Mouse (Mus musculus) hindbrain, postnatal 0 days (tissue): ENCODE data around the gene Olfr1023. TPM values are rescaled to one million over a fixed set of nuclear protein-coding genes. Genes with fewer than 3 reads are reported as not detected.

Experiments used
- ATAC-seq: fragments of 200-750 bp; cut with Nextera tagmentation; 2 replicates; pipeline ENCODE4 v1.8.0; 2017; ENCODE audit warnings: mild to moderate bottlenecking, moderate TSS enrichment, moderate library complexity
- DNase-seq: peaks from one replicate; pipeline ENCODE4 v3.0.0-alpha.2; 2015; ENCODE audit warnings: low spot score
- H3K27ac ChIP-seq: fragments of 300-500 bp; sonication (generic); 2 replicates; pipeline ENCODE4 v1.5.1; 2014; ENCODE audit warnings: mild to moderate bottlenecking
- H3K27me3 ChIP-seq: fragments of 300-500 bp; sonication (generic); 2 replicates; pipeline ENCODE4 v1.6.1; 2014; ENCODE audit warnings: low read length, mixed read lengths; ENCODE audit not compliant: insufficient read depth
- H3K36me3 ChIP-seq: fragments of 300-500 bp; sonication (generic); 2 replicates; pipeline ENCODE4 v1.6.1; 2014; ENCODE audit warnings: low read length, mixed read lengths; ENCODE audit not compliant: insufficient read depth
- H3K4me1 ChIP-seq: fragments of 300-500 bp; sonication (generic); 2 replicates; pipeline ENCODE4 v1.6.1; 2014; ENCODE audit warnings: antibody characterized with exemption, low read length, mixed read lengths; ENCODE audit not compliant: insufficient read depth
- H3K4me2 ChIP-seq: fragments of 300-500 bp; sonication (generic); 2 replicates; pipeline ENCODE4 v1.6.1; 2014; ENCODE audit warnings: low read depth, mild to moderate bottlenecking, low read length, moderate library complexity, mixed read lengths
- H3K4me3 ChIP-seq: fragments of 300-500 bp; sonication (generic); 2 replicates; pipeline ENCODE4 v1.5.1; 2014; ENCODE audit warnings: low read length
- H3K9ac ChIP-seq: fragments of 300-500 bp; sonication (generic); replicated peaks from 2 replicates; pipeline ENCODE4 v1.6.1; 2014; ENCODE audit warnings: mild to moderate bottlenecking, low read length, moderate library complexity, mixed read lengths
- H3K9me3 ChIP-seq: fragments of 300-500 bp; sonication (generic); 2 replicates; pipeline ENCODE4 v1.6.1; 2016; ENCODE audit warnings: low read length, mixed read lengths
- CTCF ChIP-seq: IDR thresholded peaks from 2 replicates; pipeline ENCODE4 v1.5.1; 2016; ENCODE audit warnings: antibody characterized with exemption, control low read depth, low read depth
- WGBS: fragments of 180-500 bp; shearing (Covaris S2); extraction: QIAGEN DNeasy Blood & Tissue Kit; methylation state at CpG from one replicate; pipeline ENCODE4 v1.1.7; 2014; 5-methylcytosine and 5-hydroxymethylcytosine counted together
- polyA plus RNA-seq: library from polyadenylated mRNA; unstranded; fragments of >200 nt; fragmentation: Nextera tagmentation; extraction: Ambion mirVana; gene quantifications from 2 replicates; pipeline ENCODE4 v1.2.1, GENCODE M21; 2015
- total RNA-seq: library from RNA; depleted of rRNA; stranded (reverse); fragments of >200 nt; gene quantifications from 2 replicates; pipeline ENCODE4 v1.2.3, GENCODE M21; 2014; rRNA removed

Olfr1023 gene
- total RNA-seq (not detected in 2 replicates), polyA plus RNA-seq (not detected in 2 replicates)

DNA sequence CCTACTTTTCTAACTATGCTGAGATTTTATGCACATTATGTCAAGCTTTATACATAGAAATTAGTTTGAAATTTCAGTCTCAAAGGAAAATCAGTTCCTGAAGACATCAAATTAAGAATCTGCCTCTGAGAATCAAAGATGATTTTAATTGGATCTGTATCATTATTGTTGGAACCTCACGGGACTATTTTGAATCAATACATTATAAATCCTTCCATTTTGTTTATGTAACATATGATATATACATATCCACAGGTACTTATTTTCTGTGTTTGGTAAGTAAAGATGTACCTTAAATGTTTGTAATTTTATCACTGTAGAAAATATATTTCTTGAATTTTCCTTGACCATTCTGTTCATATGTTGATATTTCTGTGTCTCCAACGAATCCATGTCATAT, at the start of gene Olfr1023:
Gene Olfr1023 (plus strand): TSS at position 301 of the 400 bp plus-strand sequence.
- no peak within 1 kb of the TSS for H3K4me2 ChIP-seq
- no peak within 1 kb of the TSS for H3K9ac ChIP-seq
- H3K27me3 ChIP-seq, result no peaks in the 10 kb centered on the region
- no peaks in the 10 kb centered on the region for H3K9me3 ChIP-seq
- no peak within 1 kb of the TSS for H3K4me3 ChIP-seq
- H3K36me3 ChIP-seq, result no peaks in the 10 kb centered on the region
- H3K27ac ChIP-seq, result no peak within 1 kb of the TSS
- no peaks in the 10 kb centered on the region for H3K4me1 ChIP-seq
- TF ChIP-seq CTCF, result no peak
- ATAC-seq (no peak), DNase-seq (no peak)
- WGBS, result 74% methylated on average over 2 of the region's 2 CpGs

GRCm38 (mm10) chr2:85845383-85845782, 40.1 kb upstream of the Olfr1023 start, which contains the start of gene Olfr1019:
TSS of gene Olfr1019 (minus strand) at chr2:85845483.
- Histone ChIP-seq H3K9ac (no peak within 1 kb of the TSS), H3K4me2 (no peak within 1 kb of the TSS), H3K4me3 (no peak within 1 kb of the TSS), H3K9me3 (no peaks in the 10 kb centered on the region), H3K36me3 (no peaks in the 10 kb centered on the region), H3K27me3 (no peaks in the 10 kb centered on the region), H3K27ac (no peak within 1 kb of the TSS), H3K4me1 (no peaks in the 10 kb centered on the region)
- TF ChIP-seq CTCF, result no peak
- no peak for ATAC-seq
- no peak for DNase-seq

- no peak within 1 kb of the TSS for H3K4me3 ChIP-seq
- no peaks in the 10 kb centered on the region for H3K27me3 ChIP-seq
- H3K4me2 ChIP-seq, result no peak within 1 kb of the TSS
- no peak for TF ChIP-seq CTCF
- H3K9me3 ChIP-seq, result no peaks in the 10 kb centered on the region
- no peaks in the 10 kb centered on the region for H3K4me1 ChIP-seq
- H3K36me3 ChIP-seq, result no peaks in the 10 kb centered on the region
- no peak within 1 kb of the TSS for H3K27ac ChIP-seq
- DNase-seq, result no peak
- ATAC-seq, result no peak
- 86% methylated on average over 1 of the region's 1 CpGs for WGBS
- no peak within 1 kb of the TSS for H3K9ac ChIP-seq
Measured at GRCm38 (mm10) chr2:85846730-85847129, 38.7 kb upstream of the Olfr1023 start, which contains the start of gene Olfr1020. TSS of gene Olfr1020 (plus strand) at chr2:85847030.

- no peaks in the 10 kb centered on the region for H3K27me3 ChIP-seq
- TF ChIP-seq CTCF, result no peak
- no peak for ATAC-seq
- no peak for DNase-seq
- 53% methylated on average over 2 of the region's 2 CpGs for WGBS
- no peaks in the 10 kb centered on the region for H3K36me3 ChIP-seq
- H3K4me2 ChIP-seq, result no peak within 1 kb of the TSS
- H3K4me1 ChIP-seq, result no peaks in the 10 kb centered on the region
- H3K4me3 ChIP-seq, result no peak within 1 kb of the TSS
- no peak within 1 kb of the TSS for H3K9ac ChIP-seq
- no peaks in the 10 kb centered on the region for H3K9me3 ChIP-seq
- H3K27ac ChIP-seq, result no peak within 1 kb of the TSS
Measured at GRCm38 (mm10) chr2:85868294-85868693, 17.1 kb upstream of the Olfr1023 start, which contains the start of gene Olfr1022. TSS of gene Olfr1022 (plus strand) at chr2:85868594.

- H3K4me1 ChIP-seq, result no peaks in the 10 kb centered on the region
- H3K4me3 ChIP-seq, result no peak within 1 kb of the TSS
- H3K36me3 ChIP-seq, result no peaks in the 10 kb centered on the region
- DNase-seq, result no peak
- no peak within 1 kb of the TSS for H3K27ac ChIP-seq
- no peaks in the 10 kb centered on the region for H3K27me3 ChIP-seq
- no peaks in the 10 kb centered on the region for H3K9me3 ChIP-seq
- no peak within 1 kb of the TSS for H3K9ac ChIP-seq
- 87% methylated on average over 3 of the region's 3 CpGs for WGBS
- no peak within 1 kb of the TSS for H3K4me2 ChIP-seq
- TF ChIP-seq CTCF, result no peak
- ATAC-seq, result no peak
Measured at GRCm38 (mm10) chr2:85904952-85905351, 19.5 kb downstream of the Olfr1023 start, which contains the start of gene Olfr1024. TSS of gene Olfr1024 (minus strand) at chr2:85905052.

DNA sequence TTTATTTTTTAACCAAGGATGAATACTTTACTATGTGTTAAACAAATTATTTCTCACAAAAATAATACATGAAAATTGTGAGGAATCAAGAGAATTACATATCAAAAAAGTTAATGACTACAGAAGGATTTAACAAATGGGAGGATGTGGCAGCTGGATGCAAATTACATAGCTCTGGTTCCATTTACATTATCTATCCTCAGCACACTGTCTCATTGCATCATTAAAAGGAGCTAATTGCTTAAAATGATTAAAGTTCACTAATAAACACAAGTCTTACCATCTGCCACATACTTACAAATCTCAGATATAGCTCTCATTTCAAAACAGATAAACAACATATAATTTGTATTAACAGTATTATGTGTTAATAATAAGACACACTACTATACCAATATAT, 27.8 kb downstream of the Olfr1023 start:
- Histone ChIP-seq H3K4me2 (no peak overlapping the region), H3K27ac (no peak overlapping the region), H3K9me3 (no peaks in the 10 kb centered on the region), H3K9ac (no peak overlapping the region), H3K4me1 (no peaks in the 10 kb centered on the region), H3K4me3 (no peak overlapping the region), H3K36me3 (no peaks in the 10 kb centered on the region), H3K27me3 (no peaks in the 10 kb centered on the region)
- no peak for TF ChIP-seq CTCF
- DNase-seq, result no peak
- no peak for ATAC-seq

GRCm38 (mm10) chr2:85914893-85915292, 29.5 kb downstream of the Olfr1023 start, which contains the start of gene Olfr1025-ps1:
TSS of gene Olfr1025-ps1 (plus strand) at chr2:85915193.
- no peak for ATAC-seq
- no peaks in the 10 kb centered on the region for H3K4me1 ChIP-seq
- DNase-seq, result no peak
- H3K27me3 ChIP-seq, result no peaks in the 10 kb centered on the region
- no peak within 1 kb of the TSS for H3K4me3 ChIP-seq
- H3K9ac ChIP-seq, result no peak within 1 kb of the TSS
- H3K9me3 ChIP-seq, result no peaks in the 10 kb centered on the region
- no peak within 1 kb of the TSS for H3K4me2 ChIP-seq
- TF ChIP-seq CTCF, result no peak
- WGBS, result 52% methylated on average over 1 of the region's 1 CpGs
- no peak within 1 kb of the TSS for H3K27ac ChIP-seq
- H3K36me3 ChIP-seq, result no peaks in the 10 kb centered on the region
